Mouse (Mus musculus): ENCODE results near the gene Rhoj. TPM values are rescaled to one million over a fixed set of nuclear protein-coding genes. Genes with fewer than 3 reads are reported as not detected.

The Rhoj gene
- polyA plus RNA-seq, 1 experiment from 2014 or later: 32.7 TPM

GRCm38 (mm10) chr12:75304132-75304531 is 4.0 kb upstream of the Rhoj start:
- H3K4me1 ChIP-seq (replicated peaks): 0 out of 2 replicates have a peak, but pooled peaks cover 8% of the 10 kb centered on the region
- no peaks in the 10 kb centered on the region for H3K9me3 ChIP-seq
- H3K36me3 ChIP-seq: no peaks in the 10 kb centered on the region
- H3K4me3 ChIP-seq (replicated peaks): no peak overlapping the region
- no peak overlapping the region for H3K9ac ChIP-seq (replicated peaks)
- ATAC-seq (ENCODE audit: insufficient number of reproducible peaks, insufficient read depth, low FRiP score, low TSS enrichment, low read depth): no peak
- H3K27ac ChIP-seq: no peak overlapping the region
- no peaks in the 10 kb centered on the region for H3K27me3 ChIP-seq
- H3K4me2 ChIP-seq: no peak overlapping the region
- WGBS: 88% methylated on average over 6 of the region's 6 CpGs

- Histone ChIP-seq H3K27ac (no peak overlapping the region), H3K9ac (replicated peaks) (no peak overlapping the region), H3K4me1 (replicated peaks) (peaks cover 14% of the 10 kb centered on the region; the same call in 1 of the 2 replicates), H3K9me3 (no peaks in the 10 kb centered on the region), H3K36me3 (no peaks in the 10 kb centered on the region), H3K27me3 (no peaks in the 10 kb centered on the region), H3K4me2 (peak overlapping the region; percentile 80), H3K4me3 (replicated peaks) (peak overlapping the region; percentile 21)
- WGBS: 41% methylated on average over 6 of the region's 6 CpGs
- ATAC-seq (ENCODE audit: insufficient number of reproducible peaks, insufficient read depth, low FRiP score, low TSS enrichment, low read depth): no peak
Observed at GRCm38 (mm10) chr12:75309756-75310155, 1.6 kb downstream of the Rhoj start.

- H3K9me3 ChIP-seq: no peaks in the 10 kb centered on the region
- 76% methylated on average over 12 of the region's 12 CpGs for WGBS
- H3K27me3 ChIP-seq: no peaks in the 10 kb centered on the region
- H3K9ac ChIP-seq (replicated peaks): no peak overlapping the region
- H3K4me3 ChIP-seq (replicated peaks): no peak overlapping the region
- H3K4me1 ChIP-seq (replicated peaks): peaks cover 14% of the 10 kb centered on the region; the same call in 1 of the 2 replicates
- H3K36me3 ChIP-seq: no peaks in the 10 kb centered on the region
- no peak overlapping the region for H3K27ac ChIP-seq
- ATAC-seq (ENCODE audit: insufficient number of reproducible peaks, insufficient read depth, low FRiP score, low TSS enrichment, low read depth): no peak
- H3K4me2 ChIP-seq: peak overlapping the region; percentile 80
Observed at GRCm38 (mm10) chr12:75310766-75311165, 2.6 kb downstream of the Rhoj start.

GRCm38 (mm10) chr12:75311879-75312278 is 3.8 kb downstream of the Rhoj start:
- ATAC-seq (ENCODE audit: insufficient number of reproducible peaks, insufficient read depth, low FRiP score, low TSS enrichment, low read depth): no peak
- Histone ChIP-seq H3K27me3 (no peaks in the 10 kb centered on the region), H3K9ac (replicated peaks) (no peak overlapping the region), H3K4me3 (replicated peaks) (no peak overlapping the region), H3K27ac (no peak overlapping the region), H3K9me3 (no peaks in the 10 kb centered on the region), H3K4me2 (no peak overlapping the region), H3K4me1 (replicated peaks) (peaks cover 14% of the 10 kb centered on the region; the same call in 1 of the 2 replicates), H3K36me3 (no peaks in the 10 kb centered on the region)
- 80% methylated on average over 8 of the region's 8 CpGs for WGBS

- H3K4me3 ChIP-seq (replicated peaks): no peak overlapping the region
- ATAC-seq (ENCODE audit: insufficient number of reproducible peaks, insufficient read depth, low FRiP score, low TSS enrichment, low read depth): no peak
- no peaks in the 10 kb centered on the region for H3K9me3 ChIP-seq
- H3K27ac ChIP-seq: no peak overlapping the region
- H3K9ac ChIP-seq (replicated peaks): no peak overlapping the region
- no peak overlapping the region for H3K4me2 ChIP-seq
- H3K36me3 ChIP-seq: no peaks in the 10 kb centered on the region
- whole genome bisulfite sequencing: 89% methylated on average over 3 of the region's 3 CpGs
- peaks cover 6% of the 10 kb centered on the region; the same call in 1 of the 2 replicates for H3K4me1 ChIP-seq (replicated peaks)
- H3K27me3 ChIP-seq: no peaks in the 10 kb centered on the region
Observed at GRCm38 (mm10) chr12:75313992-75314391, 5.9 kb downstream of the Rhoj start.

- no peaks in the 10 kb centered on the region for H3K9me3 ChIP-seq
- WGBS: 88% methylated on average over 3 of the region's 3 CpGs
Observed at GRCm38 (mm10) chr12:75315851-75316250, 7.7 kb downstream of the Rhoj start.

GRCm38 (mm10) chr12:75320441-75320925 is 12.4 kb downstream of the Rhoj start:
- 53% methylated on average over 12 of the region's 12 CpGs for WGBS
- Histone ChIP-seq H3K27ac (no peak overlapping the region), H3K27me3 (no peaks in the 10 kb centered on the region), H3K9ac (replicated peaks) (no peak overlapping the region), H3K4me1 (replicated peaks) (0 out of 2 replicates have a peak, but pooled peaks cover 4% of the 10 kb centered on the region), H3K4me3 (replicated peaks) (no peak overlapping the region), H3K4me2 (no peak overlapping the region), H3K9me3 (no peaks in the 10 kb centered on the region), H3K36me3 (no peaks in the 10 kb centered on the region; the same call in 1 of the 2 replicates)
- ATAC-seq (ENCODE audit: insufficient number of reproducible peaks, insufficient read depth, low FRiP score, low TSS enrichment, low read depth): no peak

More at GRCm38 (mm10) chr12:75315851-75316250, 7.7 kb downstream of the Rhoj start:
- Histone ChIP-seq H3K9ac (replicated peaks) (no peak overlapping the region), H3K36me3 (no peaks in the 10 kb centered on the region), H3K4me3 (replicated peaks) (no peak overlapping the region), H3K4me2 (no peak overlapping the region), H3K27ac (no peak overlapping the region), H3K27me3 (no peaks in the 10 kb centered on the region), H3K4me1 (replicated peaks) (no peaks in the 10 kb centered on the region; the same call in 1 of the 2 replicates)
- ATAC-seq (ENCODE audit: insufficient number of reproducible peaks, insufficient read depth, low FRiP score, low TSS enrichment, low read depth): no peak

- Histone ChIP-seq H3K4me2 (no peak overlapping the region), H3K27ac (no peak overlapping the region), H3K36me3 (no peaks in the 10 kb centered on the region; the same call in 1 of the 2 replicates), H3K27me3 (no peaks in the 10 kb centered on the region), H3K9ac (replicated peaks) (no peak overlapping the region), H3K9me3 (no peaks in the 10 kb centered on the region), H3K4me1 (replicated peaks) (0 out of 2 replicates have a peak, but pooled peaks cover 4% of the 10 kb centered on the region), H3K4me3 (replicated peaks) (no peak overlapping the region)
- ATAC-seq (ENCODE audit: insufficient number of reproducible peaks, insufficient read depth, low FRiP score, low TSS enrichment, low read depth): no peak
- 77% methylated on average over 4 of the region's 4 CpGs for WGBS
Observed at GRCm38 (mm10) chr12:75321189-75321588, 13.1 kb downstream of the Rhoj start.

GRCm38 (mm10) chr12:75329188-75329587 is 21.1 kb downstream of the Rhoj start:
- WGBS: 92% methylated on average over 2 of the region's 2 CpGs

GRCm38 (mm10) chr12:75339894-75340293 is 31.8 kb downstream of the Rhoj start:
- WGBS: 84% methylated on average over 3 of the region's 3 CpGs
- ATAC-seq (ENCODE audit: insufficient number of reproducible peaks, insufficient read depth, low FRiP score, low TSS enrichment, low read depth): no peak
- Histone ChIP-seq H3K9ac (replicated peaks) (no peak overlapping the region), H3K4me1 (replicated peaks) (no peaks in the 10 kb centered on the region), H3K4me2 (no peak overlapping the region), H3K27me3 (no peaks in the 10 kb centered on the region), H3K9me3 (no peaks in the 10 kb centered on the region), H3K27ac (no peak overlapping the region), H3K36me3 (no peaks in the 10 kb centered on the region), H3K4me3 (replicated peaks) (no peak overlapping the region)

More at GRCm38 (mm10) chr12:75329188-75329587, 21.1 kb downstream of the Rhoj start:
- Histone ChIP-seq H3K36me3 (no peaks in the 10 kb centered on the region), H3K4me1 (replicated peaks) (no peaks in the 10 kb centered on the region), H3K9me3 (no peaks in the 10 kb centered on the region), H3K9ac (replicated peaks) (no peak overlapping the region), H3K27ac (no peak overlapping the region), H3K4me3 (replicated peaks) (no peak overlapping the region), H3K4me2 (no peak overlapping the region), H3K27me3 (no peaks in the 10 kb centered on the region)
- no peak for ATAC-seq (ENCODE audit: insufficient number of reproducible peaks, insufficient read depth, low FRiP score, low TSS enrichment, low read depth)

GRCm38 (mm10) chr12:75340331-75340730 is 32.2 kb downstream of the Rhoj start:
- Histone ChIP-seq H3K9ac (replicated peaks) (no peak overlapping the region), H3K4me1 (replicated peaks) (no peaks in the 10 kb centered on the region), H3K4me3 (replicated peaks) (no peak overlapping the region), H3K4me2 (no peak overlapping the region), H3K9me3 (no peaks in the 10 kb centered on the region), H3K27ac (no peak overlapping the region), H3K27me3 (no peaks in the 10 kb centered on the region), H3K36me3 (no peaks in the 10 kb centered on the region)
- no peak for ATAC-seq (ENCODE audit: insufficient number of reproducible peaks, insufficient read depth, low FRiP score, low TSS enrichment, low read depth)
- WGBS: 95% methylated on average over 7 of the region's 7 CpGs

GRCm38 (mm10) chr12:75348551-75348950 is 40.4 kb downstream of the Rhoj start:
- Histone ChIP-seq H3K9ac (replicated peaks) (no peak overlapping the region), H3K9me3 (no peaks in the 10 kb centered on the region), H3K27ac (no peak overlapping the region), H3K4me2 (no peak overlapping the region), H3K27me3 (no peaks in the 10 kb centered on the region), H3K36me3 (no peaks in the 10 kb centered on the region), H3K4me1 (replicated peaks) (no peaks in the 10 kb centered on the region; the same call in 1 of the 2 replicates), H3K4me3 (replicated peaks) (no peak overlapping the region)
- ATAC-seq (ENCODE audit: insufficient number of reproducible peaks, insufficient read depth, low FRiP score, low TSS enrichment, low read depth): no peak
- WGBS: 81% methylated on average over 7 of the region's 7 CpGs

Data from limb, embryonic 12.5 days (tissue).